Mouse (Mus musculus) spleen, adult 2 months (tissue): ENCODE data around the gene Tmem44.

Experiments
- CTCF ChIP-seq: fragments of 200-500 bp; IDR thresholded peaks from 2 replicates; pipeline ENCODE4 v1.5.1; 2011; ENCODE audit warnings: mild to moderate bottlenecking, inconsistent platforms; ENCODE audit not compliant: insufficient read depth, insufficient read length, insufficient replicate concordance; ENCODE audit errors: extremely low read depth
- POLR2A ChIP-seq: fragments of 200-500 bp; IDR thresholded peaks from 2 replicates; pipeline ENCODE4 v1.6.1; 2011; ENCODE audit warnings: low read depth, low read length, inconsistent platforms

GRCm38 (mm10) chr16:30552621-30553338 is 2.1 kb upstream of the Tmem44 start:
- TF ChIP-seq POLR2A: no peak
- no peak for TF ChIP-seq CTCF
